Comparison of ENCODE assay signal across 8 mouse cellular contexts in the genomic region with DNA sequence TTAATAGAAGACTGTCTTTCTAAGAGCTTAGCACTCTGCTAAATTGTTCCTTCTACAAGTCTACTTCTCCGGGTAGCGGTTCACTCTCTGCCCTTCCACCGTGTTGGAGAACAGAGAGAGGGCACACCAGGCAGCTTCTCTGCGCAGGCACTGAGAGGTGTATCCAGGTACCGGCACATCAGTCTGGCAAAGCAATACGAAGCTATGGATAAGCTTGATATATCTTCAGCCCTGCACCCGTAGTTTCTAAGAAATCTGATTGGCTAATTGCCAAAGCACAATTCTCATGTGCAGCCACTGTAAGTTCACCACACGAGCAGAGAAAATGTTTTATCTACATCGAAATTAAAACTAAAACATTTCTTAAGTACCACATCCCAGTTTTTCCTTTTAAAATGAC. TPM values are rescaled to one million over a fixed set of nuclear protein-coding genes. Genes with fewer than 3 reads are reported as not detected.
DNase-seq lines count a peak whose midpoint lies in the region; ATAC-seq and TF ChIP-seq lines count a peak whose summit lies in the region.

No protein-coding gene starts in this region.

- no peaks in the 10 kb centered on the region for H3K27me3 ChIP-seq in neural tube, embryonic 12.5 days (replicated peaks)
- peaks cover 19% of the 10 kb centered on the region for H3K27me3 ChIP-seq in liver, embryonic 15.5 days
- H3K27me3 ChIP-seq in stomach, postnatal 0 days (ENCODE audit: control insufficient read depth, insufficient read depth, low read length): no peaks in the 10 kb centered on the region

- no peaks in the 10 kb centered on the region for H3K9me3 ChIP-seq in neural tube, embryonic 12.5 days
- H3K9me3 ChIP-seq in liver, embryonic 15.5 days (replicated peaks): no peaks in the 10 kb centered on the region
- H3K9me3 ChIP-seq in stomach, postnatal 0 days (ENCODE audit: control insufficient read depth, low read length): no peaks in the 10 kb centered on the region

- no peak overlapping the region for H3K27ac ChIP-seq in gastrocnemius, adult 2 months
- no peak overlapping the region for H3K27ac ChIP-seq in neural tube, embryonic 12.5 days
- no peak overlapping the region for H3K27ac ChIP-seq in liver, embryonic 15.5 days (replicated peaks)
- no peak overlapping the region for H3K27ac ChIP-seq in stomach, postnatal 0 days (replicated peaks)

- peaks cover 8% of the 10 kb centered on the region for H3K4me1 ChIP-seq in neural tube, embryonic 12.5 days
- H3K4me1 ChIP-seq in liver, embryonic 15.5 days (replicated peaks): peaks cover 49% of the 10 kb centered on the region
- no peaks in the 10 kb centered on the region for H3K4me1 ChIP-seq in stomach, postnatal 0 days (replicated peaks; ENCODE audit: control insufficient read depth, insufficient read depth)

- H3K36me3 ChIP-seq in neural tube, embryonic 12.5 days: no peaks in the 10 kb centered on the region
- no peaks in the 10 kb centered on the region for H3K36me3 ChIP-seq in liver, embryonic 15.5 days (replicated peaks)
- H3K36me3 ChIP-seq in stomach, postnatal 0 days (ENCODE audit: control insufficient read depth, insufficient read depth, low read length): no peaks in the 10 kb centered on the region

- intact Hi-C loops in gastrocnemius, adult 2 months (cut with DNase I): no loop called here

- H3K4me3 ChIP-seq in gastrocnemius, adult 2 months: peak overlapping the region; percentile 95
- no peak overlapping the region for H3K4me3 ChIP-seq in neural tube, embryonic 12.5 days
- H3K4me3 ChIP-seq in liver, embryonic 15.5 days (replicated peaks): no peak overlapping the region
- no peak overlapping the region for H3K4me3 ChIP-seq in stomach, postnatal 0 days (ENCODE audit: low read depth, low read length)

- ATAC-seq in neural tube, embryonic 12.5 days (ENCODE audit: low FRiP score, low read depth): no peak
- no peak for ATAC-seq in liver, embryonic 15.5 days (ENCODE audit: insufficient read depth)
- no peak for ATAC-seq in stomach, postnatal 0 days (ENCODE audit: low FRiP score, low TSS enrichment)

- no peak overlapping the region for H3K9ac ChIP-seq in neural tube, embryonic 12.5 days
- H3K9ac ChIP-seq in liver, embryonic 15.5 days: no peak overlapping the region
- H3K9ac ChIP-seq in stomach, postnatal 0 days (ENCODE audit: low read length): no peak overlapping the region

- no peak for TF ChIP-seq EP300 in stomach, postnatal 0 days (optimal IDR thresholded peaks at IDR 0.05)

- TF ChIP-seq CTCF in gastrocnemius, adult 2 months (IDR thresholded peaks at IDR 0.05): no peak
- TF ChIP-seq CTCF in stomach, postnatal 0 days (IDR thresholded peaks at IDR 0.05; ENCODE audit: low read depth): no peak

- WGBS in neural tube, embryonic 12.5 days: 65% methylated on average over 9 of the region's 9 CpGs
- 40% methylated on average over 9 of the region's 9 CpGs for WGBS in liver, embryonic 15.5 days (ENCODE audit: insufficient replicate concordance)
- WGBS in stomach, postnatal 0 days: 29% methylated on average over 9 of the region's 9 CpGs

- H3K4me2 ChIP-seq in neural tube, embryonic 12.5 days (replicated peaks): peak overlapping the region; percentile 78
- H3K4me2 ChIP-seq in liver, embryonic 15.5 days: peak overlapping the region; percentile 92
- peak overlapping the region; percentile 27 for H3K4me2 ChIP-seq in stomach, postnatal 0 days (replicated peaks; ENCODE audit: low read depth)

- no peak for DNase-seq in gastrocnemius, adult 2 months
- DNase-seq in gastrocnemius, postnatal 10 days: no peak
- no peak for DNase-seq in neural tube, embryonic 10.5 days (ENCODE audit: extremely low spot score, low spot score)
- no peak for DNase-seq in stomach, postnatal 0 days (ENCODE audit: low spot score)
- DNase-seq in right cerebral cortex, adult 2 months (ENCODE audit: low spot score in 2 of 2): no peak
- no peak for DNase-seq in thymus, postnatal 10 days (ENCODE audit: low spot score in 2 of 2)

RNA-seq across cellular contexts. Expression of gene Prkd3, which starts 2.2 kb away (rescaled TPM):
- total RNA-seq in gastrocnemius, adult 2 months (2021): 1 to 10 TPM; 8.6 to 9.7 TPM
- total RNA-seq in gastrocnemius, postnatal 10 days (2021): 10 to 100 TPM; 18.2 to 27.2 TPM
- 35.6 and 36.8 TPM in 2 replicates for polyA plus RNA-seq in neural tube, embryonic 12.5 days (2016; fragmentation: Nextera tagmentation; extraction: Ambion mirVana)
- 8.1 and 8.6 TPM in 2 replicates for polyA plus RNA-seq in liver, embryonic 15.5 days (2015; fragmentation: Nextera tagmentation; extraction: Ambion mirVana)
- polyA plus RNA-seq in stomach, postnatal 0 days (2015; fragmentation: Nextera tagmentation; extraction: Ambion mirVana): 10.8 and 11.4 TPM in 2 replicates

RNA-seq across cellular contexts. Expression of gene Qpct, which starts 33.3 kb away (rescaled TPM):
- 1 to 10 TPM; 2.4 to 3.8 TPM for total RNA-seq in gastrocnemius, adult 2 months (2021)
- total RNA-seq in gastrocnemius, postnatal 10 days (2021): 10 to 100 TPM; 12.3 to 15.9 TPM
- 8.2 and 9.2 TPM in 2 replicates for polyA plus RNA-seq in neural tube, embryonic 12.5 days (2016; fragmentation: Nextera tagmentation; extraction: Ambion mirVana)
- polyA plus RNA-seq in liver, embryonic 15.5 days (2015; fragmentation: Nextera tagmentation; extraction: Ambion mirVana): 21.1 and 22.7 TPM in 2 replicates
- 23.6 and 23.7 TPM in 2 replicates for polyA plus RNA-seq in stomach, postnatal 0 days (2015; fragmentation: Nextera tagmentation; extraction: Ambion mirVana)

Comparison
In these comparisons a context has a peak if more than half of its experiments do, and no peak if none do; other contexts are left out.
1. H3K4me2 ChIP-seq: peak in every context shown above with its lines; median percentile 92 in liver, embryonic 15.5 days; 78 in neural tube, embryonic 12.5 days; 27 in stomach, postnatal 0 days.